Mouse (Mus musculus) skeletal muscle tissue, adult 2 months (tissue): Measurements from ENCODE around the gene Pigt.

Source experiments
- DNase-seq: peaks from one replicate; pipeline ENCODE4 v3.0.0-alpha.2; 2012; ENCODE audit warnings: low read depth, low spot score

Pigt gene

GRCm38 (mm10) chr2:164486258-164487114 lies 10.8 kb upstream of the Pigt start:
- DNase-seq = peak; percentile 54

DNA sequence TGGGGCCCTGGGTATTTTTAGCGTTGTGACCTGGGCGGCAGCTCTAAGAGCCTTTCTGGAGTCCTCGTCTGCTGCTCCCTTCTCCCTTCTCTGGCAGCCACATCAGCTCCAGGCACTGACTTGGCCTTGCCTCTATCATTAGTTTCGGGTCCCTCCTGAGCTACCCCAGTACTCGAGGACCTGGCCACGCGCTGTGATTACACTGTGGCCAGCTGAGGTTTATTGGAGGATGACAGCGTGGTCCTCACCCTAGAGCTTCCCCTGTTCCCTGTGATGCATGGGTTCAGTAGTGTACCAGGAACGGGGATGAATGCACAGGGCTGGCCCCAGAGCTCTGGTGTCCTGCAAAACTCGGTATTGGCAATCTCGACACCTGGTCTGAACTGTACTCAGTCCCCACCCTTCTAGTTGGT lies 10.2 kb upstream of the Pigt start:
- DNase-seq = no peak

- DNase-seq = no peak
Measured at GRCm38 (mm10) chr2:164487812-164488211, 9.5 kb upstream of the Pigt start.

DNA sequence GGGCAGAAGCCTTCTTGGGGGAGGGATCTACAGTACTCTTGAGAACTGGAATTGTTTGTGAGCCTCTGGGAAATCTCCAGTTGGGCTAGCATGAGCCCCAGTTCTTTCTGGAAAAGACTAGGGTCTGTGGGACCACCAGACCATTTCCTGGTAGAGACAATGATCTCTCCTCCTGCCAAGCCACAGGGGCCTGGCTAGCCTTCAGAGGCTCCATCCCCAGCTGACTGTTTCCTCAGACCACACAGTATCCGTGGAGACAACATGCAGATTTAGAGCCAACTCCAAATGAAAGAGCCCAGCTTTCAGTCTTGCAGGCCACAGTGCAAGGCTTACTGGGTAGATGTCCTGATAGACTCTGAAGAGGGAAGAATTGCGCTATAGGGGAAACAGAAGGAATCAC lies 3.2 kb upstream of the Pigt start:
- DNase-seq = no peak

GRCm38 (mm10) chr2:164496331-164496730 lies 989 bp upstream of the Pigt start:
- no peak for DNase-seq

- no peak for DNase-seq
Measured at GRCm38 (mm10) chr2:164497691-164498268, 460 bp downstream of the Pigt start.

GRCm38 (mm10) chr2:164499317-164499716 lies 2.0 kb downstream of the Pigt start:
- no peak for DNase-seq

GRCm38 (mm10) chr2:164500511-164500910 lies 3.2 kb downstream of the Pigt start:
- DNase-seq = no peak

- no peak for DNase-seq
Measured at GRCm38 (mm10) chr2:164504919-164505318, 7.6 kb downstream of the Pigt start.

- DNase-seq = no peak
Measured at GRCm38 (mm10) chr2:164505619-164506347, 8.5 kb downstream of the Pigt start.

DNA sequence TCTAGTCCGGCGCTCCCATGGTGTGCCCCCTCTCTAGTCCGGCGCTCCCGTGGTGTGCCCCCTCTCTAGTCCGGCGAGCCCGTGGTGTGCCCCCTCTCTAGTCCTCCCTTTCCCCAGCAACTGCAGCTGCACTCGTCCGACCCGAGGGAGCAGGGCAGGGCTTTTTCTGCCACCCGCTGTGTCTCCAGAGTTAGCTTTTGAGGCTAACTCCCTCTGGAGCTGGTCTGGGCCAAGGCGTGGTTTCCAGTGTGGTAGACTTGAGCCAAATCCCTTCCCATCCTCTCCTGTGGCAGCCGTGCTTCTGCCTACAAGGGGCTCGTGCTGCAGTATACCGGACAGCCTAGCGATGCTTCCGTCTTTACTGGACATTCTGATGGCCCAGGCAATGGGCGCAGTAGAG lies 10.5 kb downstream of the Pigt start:
- DNase-seq = no peak

GRCm38 (mm10) chr2:164510621-164511190 lies 13.4 kb downstream of the Pigt start:
- no peak for DNase-seq

- DNase-seq = no peak
Measured at GRCm38 (mm10) chr2:164512121-164512909, 15.0 kb downstream of the Pigt start.

DNA sequence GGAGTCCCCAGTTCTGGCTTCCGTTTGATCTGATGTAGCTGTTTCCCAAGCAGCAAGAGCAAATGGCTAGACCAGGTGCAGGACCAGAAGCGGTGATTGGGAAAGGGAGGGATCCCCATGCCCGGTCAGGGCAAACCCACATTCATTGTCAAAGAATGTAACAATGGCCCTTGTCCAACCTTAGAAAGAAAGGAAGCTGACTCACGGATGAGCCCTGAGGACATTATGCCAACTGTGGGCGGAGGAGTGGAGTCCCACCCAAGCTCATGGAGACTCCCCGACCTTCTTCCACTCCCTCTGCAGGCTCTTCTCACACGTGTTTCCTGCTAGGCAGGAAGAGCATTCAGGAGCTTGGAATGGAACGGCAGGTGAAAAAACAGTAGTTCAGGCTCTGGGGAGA lies 16.1 kb downstream of the Pigt start:
- DNase-seq = peak; percentile 33

- DNase-seq = no peak
Measured at GRCm38 (mm10) chr2:164514916-164515315, 17.6 kb downstream of the Pigt start.

- no peak for DNase-seq
Measured at GRCm38 (mm10) chr2:164515897-164516296, 18.6 kb downstream of the Pigt start.

DNA sequence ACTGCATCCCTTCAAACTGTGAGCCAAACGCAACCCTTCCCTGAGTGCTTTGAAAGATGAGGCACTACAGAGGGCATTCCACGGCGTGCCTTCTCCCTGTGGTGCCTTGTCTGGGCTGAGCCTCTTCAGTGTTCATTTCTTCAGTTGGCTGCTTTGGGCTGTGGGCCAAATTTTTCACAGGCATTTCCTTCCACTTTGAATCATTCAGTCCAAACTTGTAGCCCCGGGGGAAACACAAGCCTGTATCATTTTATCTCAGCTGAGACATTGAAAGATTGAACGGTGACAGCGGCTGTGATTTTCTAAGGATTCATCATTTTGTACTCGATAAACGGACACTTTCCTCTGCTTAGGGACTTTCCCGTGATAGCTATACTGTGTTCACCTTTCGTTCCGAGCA lies 19.3 kb downstream of the Pigt start:
- no peak for DNase-seq

DNA sequence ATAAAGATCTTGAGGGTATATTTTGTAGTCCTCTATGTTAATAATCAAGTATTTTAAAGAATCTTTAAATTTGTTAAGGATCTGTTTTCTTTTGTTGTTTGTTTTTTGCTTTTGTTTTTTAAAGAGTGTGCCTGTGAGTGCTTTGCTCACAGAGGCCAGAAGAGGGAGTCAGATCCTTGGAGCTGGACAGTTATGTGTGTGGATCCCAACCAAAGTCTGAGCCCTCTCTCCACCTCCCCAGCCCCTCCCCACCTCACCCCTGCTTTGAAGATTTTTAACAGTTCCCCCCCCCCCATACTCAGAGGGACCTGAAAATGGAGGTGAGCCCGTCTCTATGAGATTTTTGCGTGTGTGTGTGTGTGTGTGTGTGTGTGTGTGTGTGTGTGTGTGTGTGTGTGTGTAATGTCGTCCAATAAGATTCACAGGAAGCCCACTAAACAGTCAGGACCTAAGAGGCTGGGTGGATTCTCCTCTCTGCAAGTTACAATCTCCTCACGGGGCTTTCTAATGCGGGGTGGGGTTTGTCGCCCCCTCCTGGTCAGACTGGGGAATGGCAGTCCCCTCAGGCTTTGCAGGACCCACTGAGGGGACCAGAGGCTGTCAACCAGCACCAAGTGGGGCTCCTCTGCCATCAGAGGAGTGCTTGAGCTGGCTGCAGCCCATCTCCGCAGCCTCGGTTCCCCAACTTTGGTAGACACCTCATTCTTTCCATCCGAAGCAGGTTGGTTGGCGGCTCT lies 20.3 kb downstream of the Pigt start:
- peak; percentile 45 for DNase-seq

GRCm38 (mm10) chr2:164518266-164519170 lies 21.2 kb downstream of the Pigt start:
- DNase-seq = no peak

DNA sequence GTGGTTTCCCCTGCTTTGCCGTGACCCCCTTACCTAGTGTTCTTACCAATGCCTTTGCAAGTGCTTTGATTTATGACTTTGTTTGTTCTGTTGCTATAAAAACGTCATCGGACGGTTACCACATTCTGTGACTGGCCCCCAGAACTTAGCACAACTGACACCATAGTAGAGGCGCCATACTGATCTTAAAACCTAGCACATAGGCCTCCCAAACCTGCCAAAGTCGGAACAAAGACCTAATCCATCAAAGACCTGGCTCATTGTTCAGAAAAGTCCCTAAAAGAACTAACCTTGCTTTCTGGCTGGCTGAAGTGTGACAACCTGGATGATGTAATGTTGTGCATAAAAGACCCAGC lies 21.8 kb downstream of the Pigt start:
- no peak for DNase-seq
